Mouse (Mus musculus) MEL (cell line): Measurements from ENCODE around the gene Dhx29. TPM values are rescaled to one million over a fixed set of nuclear protein-coding genes. Genes with fewer than 3 reads are reported as not detected.

Source experiments
- DNase-seq: peaks from one replicate; pipeline ENCODE4 v3.0.0; 2011; ENCODE audit warnings: low read depth, low spot score
- H3K27ac ChIP-seq: 2 replicates; pipeline ENCODE4 v1.5.1; 2012; ENCODE audit warnings: low read depth, mild to moderate bottlenecking, control low read depth, low read length, moderate library complexity; ENCODE audit not compliant: control insufficient read depth
- H3K27me3 ChIP-seq, 2 experiments: fragments of 150-350 bp in 1 of 2; sonication (generic) in 1 of 2; 2 replicates each; pipeline ENCODE4 v1.6.1; 2012; ENCODE audit warnings: low read length in 2 of 2, mild to moderate bottlenecking in 2 of 2, improper control_type of control experiment in 1 of 2, moderate library complexity in 1 of 2; ENCODE audit not compliant: insufficient read depth in 2 of 2, control insufficient read depth in 1 of 2
- H3K36me3 ChIP-seq, 2 experiments: 2 replicates each; pipeline ENCODE4 v1.6.1; 2012 to 2014; ENCODE audit warnings: low read length in 2 of 2, improper control_type of control experiment in 1 of 2, inconsistent platforms in 1 of 2, mild to moderate bottlenecking in 1 of 2; ENCODE audit not compliant: insufficient read depth in 2 of 2, control insufficient read depth in 1 of 2
- H3K4me1 ChIP-seq, 2 experiments: fragments of 150-350 bp in 1 of 2; sonication (generic) in 1 of 2; 2 replicates each; pipeline ENCODE4 v1.6.1; 2012; ENCODE audit warnings: low read length in 2 of 2, improper control_type of control experiment in 1 of 2, mild to moderate bottlenecking in 1 of 2; ENCODE audit not compliant: insufficient read depth in 2 of 2, control insufficient read depth in 1 of 2
- H3K4me3 ChIP-seq, 2 experiments: fragments of 150-350 bp in 1 of 2; sonication (generic) in 1 of 2; 2 replicates each; pipeline ENCODE4 v1.5.1; 2012; ENCODE audit warnings: low read depth in 2 of 2, low read length in 2 of 2, mild to moderate bottlenecking in 2 of 2, moderate library complexity in 2 of 2, control low read depth in 1 of 2, improper control_type of control experiment in 1 of 2; ENCODE audit not compliant: control insufficient read depth in 1 of 2, insufficient read depth in 1 of 2
- H3K79me2 ChIP-seq: 2 replicates; pipeline ENCODE4 v1.6.1; 2012; ENCODE audit warnings: mild to moderate bottlenecking, low read length, moderate library complexity; ENCODE audit not compliant: control insufficient read depth, poor library complexity, insufficient read depth
- H3K9ac ChIP-seq: 2 replicates; pipeline ENCODE4 v1.6.1; 2012; ENCODE audit warnings: low read depth, mild to moderate bottlenecking, control low read depth, low read length, moderate library complexity; ENCODE audit not compliant: control insufficient read depth, poor library complexity, severe bottlenecking
- H3K9me3 ChIP-seq: fragments of 150-350 bp; sonication (generic); replicated peaks from 2 replicates; pipeline ENCODE4 v1.6.1; 2012; ENCODE audit warnings: mild to moderate bottlenecking, low read length, improper control_type of control experiment, moderate library complexity; ENCODE audit not compliant: insufficient read depth
- CHD1 ChIP-seq: IDR thresholded peaks from 2 replicates; pipeline ENCODE4 v1.6.1; 2012; ENCODE audit warnings: low read depth, mild to moderate bottlenecking, inconsistent platforms, low read length, improper control_type of control experiment
- ETS1 ChIP-seq: IDR thresholded peaks from 2 replicates; pipeline ENCODE4 v1.6.1; 2012; ENCODE audit warnings: low read depth, mild to moderate bottlenecking, inconsistent platforms, low read length, improper control_type of control experiment, moderate library complexity
- GABPA ChIP-seq: IDR thresholded peaks from 2 replicates; pipeline ENCODE4 v1.6.1; 2012; ENCODE audit warnings: low read depth, mild to moderate bottlenecking, inconsistent platforms, low read length, improper control_type of control experiment, moderate library complexity
- GATA1 ChIP-seq: IDR thresholded peaks from 2 replicates; pipeline ENCODE4 v1.6.1; 2011; ENCODE audit warnings: low read depth, low read length, improper control_type of control experiment
- MXI1 ChIP-seq: IDR thresholded peaks from 2 replicates; pipeline ENCODE4 v1.6.1; 2011; ENCODE audit warnings: mild to moderate bottlenecking, low read depth, low read length, improper control_type of control experiment
- MYB ChIP-seq: IDR thresholded peaks from 2 replicates; pipeline ENCODE4 v1.6.1; 2011; ENCODE audit warnings: mild to moderate bottlenecking, low read depth, low read length, improper control_type of control experiment
- MYC ChIP-seq: IDR thresholded peaks from 2 replicates; pipeline ENCODE4 v1.6.1; 2011; ENCODE audit warnings: low read depth, mild to moderate bottlenecking, low read length, improper control_type of control experiment, moderate library complexity
- NELFE ChIP-seq: IDR thresholded peaks from 2 replicates; pipeline ENCODE4 v1.6.1; 2011; ENCODE audit warnings: low read depth, low read length, improper control_type of control experiment
- NRF1 ChIP-seq: IDR thresholded peaks from 2 replicates; pipeline ENCODE4 v1.6.1; 2014; ENCODE audit warnings: low read depth, mild to moderate bottlenecking, inconsistent platforms, low read length, improper control_type of control experiment, moderate library complexity; ENCODE audit not compliant: poor library complexity, insufficient read depth, severe bottlenecking
- POLR2A ChIP-seq, 2 experiments: IDR thresholded peaks; 2 replicates each; pipeline ENCODE4 v1.6.1; 2011 to 2012; ENCODE audit warnings: low read length in 2 of 2, mild to moderate bottlenecking in 2 of 2, control low read depth in 1 of 2, improper control_type of control experiment in 1 of 2, low read depth in 1 of 2, moderate library complexity in 1 of 2; ENCODE audit not compliant: control insufficient read depth in 1 of 2, insufficient read depth in 1 of 2, poor library complexity in 1 of 2
- POLR2AphosphoS5 ChIP-seq: IDR thresholded peaks from 2 replicates; pipeline ENCODE4 v1.6.1; 2012; ENCODE audit warnings: low read depth, borderline replicate concordance, mild to moderate bottlenecking, inconsistent platforms, low read length, moderate library complexity, mixed read lengths
- RAD21 ChIP-seq: IDR thresholded peaks from 2 replicates; pipeline ENCODE4 v1.6.1; 2011; ENCODE audit warnings: mild to moderate bottlenecking, low read depth, low read length, improper control_type of control experiment
- RCOR1 ChIP-seq: IDR thresholded peaks from 2 replicates; pipeline ENCODE4 v1.6.1; 2012; ENCODE audit warnings: low read depth, mild to moderate bottlenecking, inconsistent platforms, low read length, improper control_type of control experiment
- TCF12 ChIP-seq: IDR thresholded peaks from 2 replicates; pipeline ENCODE4 v1.6.1; 2014; ENCODE audit warnings: low read depth, mild to moderate bottlenecking, inconsistent platforms, low read length, improper control_type of control experiment, moderate library complexity
- USF2 ChIP-seq, 2 experiments: IDR thresholded peaks; 2 replicates each; pipeline ENCODE4 v1.6.1; 2011 to 2012; ENCODE audit warnings: improper control_type of control experiment in 2 of 2, low read length in 2 of 2, borderline replicate concordance in 1 of 2, inconsistent platforms in 1 of 2, low read depth in 1 of 2, mild to moderate bottlenecking in 1 of 2; ENCODE audit not compliant: insufficient read depth in 1 of 2
- ZC3H11A ChIP-seq: IDR thresholded peaks from 2 replicates; pipeline ENCODE4 v1.6.1; 2012; ENCODE audit warnings: low read depth, mild to moderate bottlenecking, inconsistent platforms, low read length, improper control_type of control experiment
- ZKSCAN1 ChIP-seq: IDR thresholded peaks from 2 replicates; pipeline ENCODE4 v1.6.1; 2012; ENCODE audit warnings: low read depth, mild to moderate bottlenecking, inconsistent platforms, low read length, improper control_type of control experiment, moderate library complexity
- ZMIZ1 ChIP-seq: IDR thresholded peaks from 2 replicates; pipeline ENCODE4 v1.6.1; 2012; ENCODE audit warnings: low read depth, mild to moderate bottlenecking, inconsistent platforms, low read length, improper control_type of control experiment, moderate library complexity
- ZNF384 ChIP-seq: IDR thresholded peaks from 2 replicates; pipeline ENCODE4 v1.6.1; 2012; ENCODE audit warnings: low read depth, mild to moderate bottlenecking, inconsistent platforms, low read length, improper control_type of control experiment
- polyA plus RNA-seq, 2 experiments: library from polyadenylated mRNA; stranded (reverse) in 1 of 2; unstranded in 1 of 2; fragments of >175 nt in 1 of 2; fragments of >200 nt in 1 of 2; gene quantifications; 2 replicates each; pipeline versions ENCODE4 v1.2.1 to v1.2.4; 2012; ENCODE audit warnings: low replicate concordance in 2 of 2, low read depth in 1 of 2; ENCODE audit not compliant: insufficient read length in 2 of 2, insufficient read depth in 1 of 2, missing spikeins in 1 of 2
- total RNA-seq: library from RNA; depleted of rRNA; stranded (reverse); fragments of 300-350 nt; gene quantifications from 2 replicates; pipeline ENCODE4 v1.2.3, GENCODE M21; 2012

Dhx29 gene
- total and polyA plus RNA-seq, 3 experiments: 25.3 to 41.2 (median 26.7) TPM

DNA sequence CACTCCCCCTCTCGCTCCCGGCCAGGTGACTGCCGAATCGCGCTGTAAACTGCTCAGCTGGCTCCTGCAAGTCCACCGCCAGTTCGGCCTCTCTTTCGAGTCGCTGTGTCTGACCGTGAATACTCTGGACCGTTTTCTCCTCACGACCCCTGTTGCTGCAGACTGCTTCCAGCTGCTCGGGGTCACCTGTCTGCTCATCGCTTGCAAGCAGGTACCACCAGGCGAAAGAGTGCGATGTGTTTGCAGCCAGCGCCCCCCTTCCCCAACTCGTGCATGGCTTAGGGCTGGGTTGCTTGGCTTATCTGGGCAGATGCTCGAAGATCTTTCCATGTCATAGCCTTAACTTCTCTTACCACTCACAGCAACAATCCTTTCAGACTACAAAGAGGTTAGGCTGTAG is 61.6 kb downstream of the Dhx29 start:
- no peaks in the 10 kb centered on the region for H3K27me3 ChIP-seq
- no peaks in the 10 kb centered on the region for H3K4me1 ChIP-seq
- no peak overlapping the region for H3K4me3 ChIP-seq
- no peak overlapping the region for H3K9ac ChIP-seq
- TF ChIP-seq NELFE: no peak
- TF ChIP-seq CHD1: no peak
- no peak for TF ChIP-seq USF2 (IDR thresholded peaks at IDR 0.05; ENCODE audit: borderline replicate concordance in 1 of 2, insufficient read depth in 1 of 2, low read depth in 1 of 2, low read length in 2 of 2)
- no peak for TF ChIP-seq TCF12
- TF ChIP-seq GABPA: no peak
- no peak for TF ChIP-seq RAD21
- TF ChIP-seq ZKSCAN1: no peak
- TF ChIP-seq NRF1: no peak
- TF ChIP-seq RCOR1: no peak
- TF ChIP-seq MYC: no peak
- no peak for TF ChIP-seq ZNF384
- no peak for TF ChIP-seq MYB
- TF ChIP-seq POLR2A (IDR thresholded peaks at IDR 0.05; ENCODE audit: control insufficient read depth in 1 of 2, insufficient read depth in 1 of 2, low read depth in 1 of 2, low read length in 2 of 2, poor library complexity in 1 of 2): no peak
- no peak for TF ChIP-seq ETS1
- no peak for TF ChIP-seq GATA1
- no peak for TF ChIP-seq MXI1
- no peak for TF ChIP-seq ZMIZ1
- TF ChIP-seq ZC3H11A: no peak
- TF ChIP-seq POLR2AphosphoS5: no peak
- DNase-seq: no peak
- H3K9me3 ChIP-seq: no peaks in the 10 kb centered on the region
- H3K36me3 ChIP-seq: no peaks in the 10 kb centered on the region
- no peak overlapping the region for H3K27ac ChIP-seq
- H3K79me2 ChIP-seq: no peaks in the 10 kb centered on the region

DNA sequence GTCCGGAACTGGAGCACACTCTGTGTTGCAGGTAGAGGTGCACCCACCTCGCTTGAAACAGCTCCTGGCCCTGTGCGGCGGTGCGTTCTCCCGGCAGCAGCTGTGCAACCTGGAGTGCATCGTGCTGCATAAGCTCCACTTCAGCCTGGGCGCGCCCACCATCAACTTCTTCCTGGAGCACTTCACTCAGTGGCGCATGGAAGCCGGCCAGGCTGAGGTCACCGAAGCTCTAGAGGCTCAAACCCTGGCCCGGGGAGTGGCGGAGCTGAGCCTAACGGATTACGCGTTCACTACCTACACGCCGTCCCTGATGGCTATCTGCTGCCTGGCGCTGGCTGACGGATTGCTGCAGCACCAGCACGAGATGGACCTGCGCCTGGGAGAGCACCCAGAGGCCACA is 62.3 kb downstream of the Dhx29 start:
- Histone ChIP-seq H3K79me2 (no peaks in the 10 kb centered on the region), H3K4me1 (no peaks in the 10 kb centered on the region), H3K9me3 (no peaks in the 10 kb centered on the region), H3K4me3 (no peak overlapping the region), H3K9ac (no peak overlapping the region), H3K27ac (no peak overlapping the region), H3K27me3 (no peaks in the 10 kb centered on the region), H3K36me3 (no peaks in the 10 kb centered on the region)
- TF ChIP-seq POLR2A (IDR thresholded peaks at IDR 0.05; ENCODE audit: control insufficient read depth in 1 of 2, insufficient read depth in 1 of 2, low read depth in 1 of 2, low read length in 2 of 2, poor library complexity in 1 of 2) (no peak), POLR2AphosphoS5 (no peak), ETS1 (no peak), ZC3H11A (no peak), NELFE (no peak), ZNF384 (no peak)
- no peak for DNase-seq
